Mouse (Mus musculus): Measurements from ENCODE around the gene Ralgps1. TPM values are rescaled to one million over a fixed set of nuclear protein-coding genes. Genes with fewer than 3 reads are reported as not detected.
A peak's percentile ranks its signal among the peaks of the same experiment; 100 is the strongest.
"Not testable (repeated sequence)": the region's sequence is repeated elsewhere in the genome, so short reads cannot be mapped to it uniquely, and the experiment has no call there.

Ralgps1 gene
- polyA plus RNA-seq, 1 experiment: 20.4 TPM

GRCm38 (mm10) chr2:33329622-33330021 is 41.7 kb downstream of the Ralgps1 start:
- H3K4me3 ChIP-seq (ENCODE audit: control insufficient read depth, insufficient read depth, low read length): no peak overlapping the region
- H3K4me1 ChIP-seq (replicated peaks; ENCODE audit: control insufficient read depth, insufficient read depth, low read length): no peaks in the 10 kb centered on the region
- H3K36me3 ChIP-seq (ENCODE audit: control insufficient read depth, insufficient read depth, low read length): no peaks in the 10 kb centered on the region
- TF ChIP-seq POLR2A (IDR thresholded peaks at IDR 0.05; ENCODE audit: control insufficient read depth, extremely low read depth, insufficient read depth, low read length, poor library complexity) (no peak), CTCF (IDR thresholded peaks at IDR 0.05; ENCODE audit: borderline replicate concordance, control insufficient read depth, extremely low read depth, insufficient read depth, low read length, poor library complexity) (no peak)
- H3K27me3 ChIP-seq (ENCODE audit: control insufficient read depth, insufficient read depth, low read length): no peaks in the 10 kb centered on the region
- 17% methylated on average over 2 of the region's 3 CpGs for WGBS
- DNase-seq: no peak
- no peak overlapping the region for H3K27ac ChIP-seq (ENCODE audit: control insufficient read depth, insufficient read depth, low read length)

GRCm38 (mm10) chr2:33328941-33329340 is 42.3 kb downstream of the Ralgps1 start:
- 97% methylated on average over 1 of the region's 1 CpGs for WGBS
- H3K27me3 ChIP-seq (ENCODE audit: control insufficient read depth, insufficient read depth, low read length): no peaks in the 10 kb centered on the region
- no peak overlapping the region for H3K4me3 ChIP-seq (ENCODE audit: control insufficient read depth, insufficient read depth, low read length)
- DNase-seq: peak; percentile 53
- no peaks in the 10 kb centered on the region for H3K36me3 ChIP-seq (ENCODE audit: control insufficient read depth, insufficient read depth, low read length)
- no peak overlapping the region for H3K27ac ChIP-seq (ENCODE audit: control insufficient read depth, insufficient read depth, low read length)
- TF ChIP-seq POLR2A (IDR thresholded peaks at IDR 0.05; ENCODE audit: control insufficient read depth, extremely low read depth, insufficient read depth, low read length, poor library complexity) (no peak), CTCF (IDR thresholded peaks at IDR 0.05; ENCODE audit: borderline replicate concordance, control insufficient read depth, extremely low read depth, insufficient read depth, low read length, poor library complexity) (peak; percentile 75; the same call in 1 of the 2 replicates)
- no peaks in the 10 kb centered on the region for H3K4me1 ChIP-seq (replicated peaks; ENCODE audit: control insufficient read depth, insufficient read depth, low read length)

DNA sequence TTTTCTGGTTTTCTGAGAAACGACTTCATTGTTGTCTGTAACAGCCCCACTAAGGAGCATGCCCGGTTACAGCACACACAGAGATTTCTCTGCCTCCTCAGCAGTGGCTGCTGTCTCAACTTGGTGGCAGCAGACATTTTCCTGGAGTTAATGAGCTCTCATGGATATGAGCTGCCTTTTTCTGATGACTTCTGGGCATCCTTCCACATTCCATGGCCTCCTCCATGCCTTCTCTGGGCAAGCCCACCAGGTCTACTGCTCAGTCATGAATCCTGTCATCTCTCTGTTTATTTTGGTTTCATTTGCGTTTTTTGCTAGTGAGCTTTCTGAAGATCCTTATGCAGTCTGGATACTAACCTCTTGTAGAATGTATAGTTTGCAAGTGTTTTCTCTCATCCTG is 45.9 kb downstream of the Ralgps1 start:
- Histone ChIP-seq H3K36me3 (ENCODE audit: control insufficient read depth, insufficient read depth, low read length) (peaks cover 3% of the 10 kb centered on the region; the same call in 1 of the 2 replicates), H3K4me1 (replicated peaks; ENCODE audit: control insufficient read depth, insufficient read depth, low read length) (no peaks in the 10 kb centered on the region), H3K27me3 (ENCODE audit: control insufficient read depth, insufficient read depth, low read length) (no peaks in the 10 kb centered on the region), H3K27ac (ENCODE audit: control insufficient read depth, insufficient read depth, low read length) (no peak overlapping the region), H3K4me3 (ENCODE audit: control insufficient read depth, insufficient read depth, low read length) (no peak overlapping the region)
- WGBS: 90% methylated on average over 3 of the region's 3 CpGs
- no peak for DNase-seq
- TF ChIP-seq CTCF (IDR thresholded peaks at IDR 0.05; ENCODE audit: borderline replicate concordance, control insufficient read depth, extremely low read depth, insufficient read depth, low read length, poor library complexity) (no peak), POLR2A (IDR thresholded peaks at IDR 0.05; ENCODE audit: control insufficient read depth, extremely low read depth, insufficient read depth, low read length, poor library complexity) (no peak)

GRCm38 (mm10) chr2:33323799-33324595 is 47.3 kb downstream of the Ralgps1 start:
- 92% methylated on average over 8 of the region's 8 CpGs for WGBS
- Histone ChIP-seq H3K27ac (ENCODE audit: control insufficient read depth, insufficient read depth, low read length) (no peak overlapping the region), H3K36me3 (ENCODE audit: control insufficient read depth, insufficient read depth, low read length) (peaks cover 3% of the 10 kb centered on the region; the same call in 1 of the 2 replicates), H3K27me3 (ENCODE audit: control insufficient read depth, insufficient read depth, low read length) (no peaks in the 10 kb centered on the region), H3K4me3 (ENCODE audit: control insufficient read depth, insufficient read depth, low read length) (no peak overlapping the region), H3K4me1 (replicated peaks; ENCODE audit: control insufficient read depth, insufficient read depth, low read length) (no peaks in the 10 kb centered on the region)
- no peak for DNase-seq
- TF ChIP-seq POLR2A (IDR thresholded peaks at IDR 0.05; ENCODE audit: control insufficient read depth, extremely low read depth, insufficient read depth, low read length, poor library complexity): no peak

GRCm38 (mm10) chr2:33323043-33323625 is 48.2 kb downstream of the Ralgps1 start:
- DNase-seq; H3K4me1 ChIP-seq (replicated peaks; ENCODE audit: control insufficient read depth, insufficient read depth, low read length); H3K36me3 ChIP-seq (ENCODE audit: control insufficient read depth, insufficient read depth, low read length); H3K4me3 ChIP-seq (ENCODE audit: control insufficient read depth, insufficient read depth, low read length); H3K27ac ChIP-seq (ENCODE audit: control insufficient read depth, insufficient read depth, low read length); H3K27me3 ChIP-seq (ENCODE audit: control insufficient read depth, insufficient read depth, low read length): not testable (repeated sequence)
- WGBS: 97% methylated on average over 9 of the region's 9 CpGs

DNA sequence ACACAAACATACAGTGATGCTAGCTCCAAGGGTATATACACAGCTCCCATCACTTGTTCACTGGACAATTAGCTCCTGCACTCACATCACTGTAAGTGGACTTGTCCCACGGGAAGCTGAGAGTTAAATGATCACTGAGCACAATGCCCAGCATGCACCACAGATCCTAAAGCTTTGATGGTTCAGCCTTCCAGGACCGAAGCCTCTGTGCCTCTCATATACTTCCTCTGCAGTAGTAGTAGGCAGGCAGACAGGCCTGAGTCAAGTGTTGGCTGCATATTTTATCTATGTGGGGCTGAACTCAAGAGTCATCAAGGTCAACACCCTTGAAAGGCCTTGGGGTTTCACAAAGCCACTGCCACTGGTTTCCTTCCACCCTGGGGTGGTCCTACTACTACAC is 49.6 kb downstream of the Ralgps1 start:
- Histone ChIP-seq H3K4me3 (ENCODE audit: control insufficient read depth, insufficient read depth, low read length) (no peak overlapping the region), H3K27ac (ENCODE audit: control insufficient read depth, insufficient read depth, low read length) (no peak overlapping the region), H3K27me3 (ENCODE audit: control insufficient read depth, insufficient read depth, low read length) (no peaks in the 10 kb centered on the region), H3K4me1 (replicated peaks; ENCODE audit: control insufficient read depth, insufficient read depth, low read length) (no peaks in the 10 kb centered on the region), H3K36me3 (ENCODE audit: control insufficient read depth, insufficient read depth, low read length) (peaks cover 3% of the 10 kb centered on the region; the same call in 1 of the 2 replicates)
- TF ChIP-seq CTCF (IDR thresholded peaks at IDR 0.05; ENCODE audit: borderline replicate concordance, control insufficient read depth, extremely low read depth, insufficient read depth, low read length, poor library complexity) (no peak), POLR2A (IDR thresholded peaks at IDR 0.05; ENCODE audit: control insufficient read depth, extremely low read depth, insufficient read depth, low read length, poor library complexity) (no peak)
- no peak for DNase-seq
- WGBS: 92% methylated on average over 2 of the region's 2 CpGs

All from thymus, adult 2 months (tissue).